Mouse (Mus musculus): Measurements from ENCODE around the gene Ankrd39. TPM values are rescaled to one million over a fixed set of nuclear protein-coding genes. Genes with fewer than 3 reads are reported as not detected.
"Not testable (repeated sequence)": the region's sequence is repeated elsewhere in the genome, so short reads cannot be mapped to it uniquely, and the experiment has no call there.

Ankrd39 gene
- polyA plus RNA-seq, 1 experiment from 2014 or later: 22.0 TPM

- no peak for TF ChIP-seq CTCF (IDR thresholded peaks at IDR 0.05; ENCODE audit: low read depth)
Observed at GRCm38 (mm10) chr1:36542925-36543324, 4.3 kb downstream of the Ankrd39 start.

GRCm38 (mm10) chr1:36541844-36542243 lies 5.4 kb downstream of the Ankrd39 start:
- Histone ChIP-seq H3K9me3 (replicated peaks; ENCODE audit: low read length) (no peaks in the 10 kb centered on the region), H3K4me2 (ENCODE audit: low read length) (no peak overlapping the region), H3K27ac (no peak overlapping the region), H3K9ac (ENCODE audit: low read depth, low read length) (no peak overlapping the region), H3K4me3 (replicated peaks; ENCODE audit: low read depth, low read length) (no peak overlapping the region), H3K27me3 (ENCODE audit: insufficient read depth, low read length) (no peaks in the 10 kb centered on the region), H3K36me3 (ENCODE audit: insufficient read depth, low read length) (peaks cover 25% of the 10 kb centered on the region), H3K4me1 (replicated peaks; ENCODE audit: insufficient read depth, low read length) (peaks cover 5% of the 10 kb centered on the region; the same call in 1 of the 2 replicates)
- DNase-seq (ENCODE audit: low spot score): no peak
- TF ChIP-seq CTCF (IDR thresholded peaks at IDR 0.05; ENCODE audit: low read depth): no peak
- ATAC-seq (replicated peaks; ENCODE audit: low FRiP score, low read depth): no peak
- 93% methylated on average over 16 of the region's 16 CpGs for WGBS

More at GRCm38 (mm10) chr1:36542925-36543324, 4.3 kb downstream of the Ankrd39 start:
- no peak overlapping the region for H3K4me3 ChIP-seq (replicated peaks; ENCODE audit: low read depth, low read length)
- H3K4me1 ChIP-seq (replicated peaks; ENCODE audit: insufficient read depth, low read length): peaks cover 5% of the 10 kb centered on the region; the same call in 1 of the 2 replicates
- H3K9ac ChIP-seq (ENCODE audit: low read depth, low read length): no peak overlapping the region
- H3K36me3 ChIP-seq (ENCODE audit: insufficient read depth, low read length): peaks cover 25% of the 10 kb centered on the region
- no peaks in the 10 kb centered on the region for H3K27me3 ChIP-seq (ENCODE audit: insufficient read depth, low read length)
- no peak overlapping the region for H3K27ac ChIP-seq
- ATAC-seq (replicated peaks; ENCODE audit: low FRiP score, low read depth) (no peak), DNase-seq (ENCODE audit: low spot score) (no peak)
- no peaks in the 10 kb centered on the region for H3K9me3 ChIP-seq (replicated peaks; ENCODE audit: low read length)
- H3K4me2 ChIP-seq (ENCODE audit: low read length): no peak overlapping the region
- WGBS: 90% methylated on average over 9 of the region's 9 CpGs

- WGBS: 94% methylated on average over 12 of the region's 12 CpGs
- DNase-seq (ENCODE audit: low spot score) (no peak), ATAC-seq (replicated peaks; ENCODE audit: low FRiP score, low read depth) (no peak)
- no peak overlapping the region for H3K27ac ChIP-seq
- H3K36me3 ChIP-seq (ENCODE audit: insufficient read depth, low read length): peaks cover 25% of the 10 kb centered on the region
- H3K4me3 ChIP-seq (replicated peaks; ENCODE audit: low read depth, low read length): no peak overlapping the region
- no peak for TF ChIP-seq CTCF (IDR thresholded peaks at IDR 0.05; ENCODE audit: low read depth)
- H3K27me3 ChIP-seq (ENCODE audit: insufficient read depth, low read length): no peaks in the 10 kb centered on the region
- H3K4me1 ChIP-seq (replicated peaks; ENCODE audit: insufficient read depth, low read length): no peaks in the 10 kb centered on the region
- no peak overlapping the region for H3K4me2 ChIP-seq (ENCODE audit: low read length)
- H3K9me3 ChIP-seq (replicated peaks; ENCODE audit: low read length): no peaks in the 10 kb centered on the region
- H3K9ac ChIP-seq (ENCODE audit: low read depth, low read length): no peak overlapping the region
Observed at GRCm38 (mm10) chr1:36540807-36541206, 6.4 kb downstream of the Ankrd39 start.

GRCm38 (mm10) chr1:36540132-36540531 lies 7.1 kb downstream of the Ankrd39 start:
- ATAC-seq (replicated peaks; ENCODE audit: low FRiP score, low read depth): no peak
- 97% methylated on average over 11 of the region's 11 CpGs for WGBS
- H3K27me3 ChIP-seq (ENCODE audit: insufficient read depth, low read length): no peaks in the 10 kb centered on the region
- no peaks in the 10 kb centered on the region for H3K9me3 ChIP-seq (replicated peaks; ENCODE audit: low read length)
- DNase-seq (ENCODE audit: low spot score): no peak
- H3K4me2 ChIP-seq (ENCODE audit: low read length): no peak overlapping the region
- H3K9ac ChIP-seq (ENCODE audit: low read depth, low read length): no peak overlapping the region
- no peak overlapping the region for H3K27ac ChIP-seq
- no peak for TF ChIP-seq CTCF (IDR thresholded peaks at IDR 0.05; ENCODE audit: low read depth)
- no peaks in the 10 kb centered on the region for H3K4me1 ChIP-seq (replicated peaks; ENCODE audit: insufficient read depth, low read length)
- H3K36me3 ChIP-seq (ENCODE audit: insufficient read depth, low read length): peaks cover 25% of the 10 kb centered on the region
- no peak overlapping the region for H3K4me3 ChIP-seq (replicated peaks; ENCODE audit: low read depth, low read length)

- Histone ChIP-seq H3K9me3 (replicated peaks; ENCODE audit: low read length) (no peaks in the 10 kb centered on the region), H3K4me3 (replicated peaks; ENCODE audit: low read depth, low read length) (no peak within 1 kb of the TSS), H3K27ac (peak within 1 kb of the TSS; percentile 57), H3K4me2 (ENCODE audit: low read length) (no peak within 1 kb of the TSS), H3K36me3 (ENCODE audit: insufficient read depth, low read length) (peaks cover 25% of the 10 kb centered on the region), H3K27me3 (ENCODE audit: insufficient read depth, low read length) (no peaks in the 10 kb centered on the region), H3K4me1 (replicated peaks; ENCODE audit: insufficient read depth, low read length) (no peaks in the 10 kb centered on the region), H3K9ac (ENCODE audit: low read depth, low read length) (no peak within 1 kb of the TSS)
- 29% methylated on average over 9 of the region's 9 CpGs for WGBS
- no peak for TF ChIP-seq CTCF (IDR thresholded peaks at IDR 0.05; ENCODE audit: low read depth)
- DNase-seq (ENCODE audit: low spot score): no peak
- ATAC-seq (replicated peaks; ENCODE audit: low FRiP score, low read depth): peak; percentile 85
Observed at GRCm38 (mm10) chr1:36539186-36539585, 8.1 kb downstream of the Ankrd39 start, which contains the start of gene Gm42417. Gene Gm42417, minus strand, starts transcription at chr1:36539429.

- no peak for TF ChIP-seq CTCF (IDR thresholded peaks at IDR 0.05; ENCODE audit: low read depth)
- ATAC-seq (replicated peaks; ENCODE audit: low FRiP score, low read depth) (no peak), DNase-seq (ENCODE audit: low spot score) (no peak)
- H3K27ac ChIP-seq: peak overlapping the region; percentile 57
- H3K36me3 ChIP-seq (ENCODE audit: insufficient read depth, low read length): peaks cover 25% of the 10 kb centered on the region
- H3K27me3 ChIP-seq (ENCODE audit: insufficient read depth, low read length): no peaks in the 10 kb centered on the region
- H3K9ac ChIP-seq (ENCODE audit: low read depth, low read length): no peak overlapping the region
- 75% methylated on average over 4 of the region's 4 CpGs for WGBS
- H3K4me1 ChIP-seq (replicated peaks; ENCODE audit: insufficient read depth, low read length): no peaks in the 10 kb centered on the region
- no peaks in the 10 kb centered on the region for H3K9me3 ChIP-seq (replicated peaks; ENCODE audit: low read length)
- no peak overlapping the region for H3K4me3 ChIP-seq (replicated peaks; ENCODE audit: low read depth, low read length)
- H3K4me2 ChIP-seq (ENCODE audit: low read length): no peak overlapping the region
Observed at GRCm38 (mm10) chr1:36538727-36539126, 8.5 kb downstream of the Ankrd39 start.

- H3K9me3 ChIP-seq (replicated peaks; ENCODE audit: low read length); H3K27me3 ChIP-seq (ENCODE audit: insufficient read depth, low read length); H3K4me1 ChIP-seq (replicated peaks; ENCODE audit: insufficient read depth, low read length); H3K4me2 ChIP-seq (ENCODE audit: low read length); H3K27ac ChIP-seq; DNase-seq (ENCODE audit: low spot score); H3K9ac ChIP-seq (ENCODE audit: low read depth, low read length); ATAC-seq (replicated peaks; ENCODE audit: low FRiP score, low read depth); H3K4me3 ChIP-seq (replicated peaks; ENCODE audit: low read depth, low read length): not testable (repeated sequence)
- 93% methylated on average over 9 of the region's 9 CpGs for WGBS
- peaks cover 21% of the 10 kb centered on the region for H3K36me3 ChIP-seq (ENCODE audit: insufficient read depth, low read length)
Observed at GRCm38 (mm10) chr1:36536783-36537182, 10.5 kb downstream of the Ankrd39 start, which contains the start of gene Ankrd23. Gene Ankrd23, minus strand, starts transcription at chr1:36536883.
